Mouse (Mus musculus) liver, adult 2 months (tissue): ENCODE data around the gene Ltbp1.

ENCODE experiments used
- CTCF ChIP-seq: fragments of 200-500 bp; IDR thresholded peaks from 2 replicates; pipeline ENCODE4 v1.5.1; 2011; ENCODE audit warnings: low read depth, low read length, control low read depth
- POLR2A ChIP-seq: fragments of 200-500 bp; IDR thresholded peaks from 2 replicates; pipeline ENCODE4 v1.6.1; 2011; ENCODE audit warnings: low read length, control low read depth; ENCODE audit not compliant: insufficient read depth; ENCODE audit errors: extremely low read depth

- TF ChIP-seq CTCF (no peak), POLR2A (no peak)
Measured at GRCm38 (mm10) chr17:75171659-75172058, 166.3 kb downstream of the Ltbp1 start.
